Mouse (Mus musculus): ENCODE measurements around the gene Picalm. TPM values are rescaled to one million over a fixed set of nuclear protein-coding genes. Genes with fewer than 3 reads are reported as not detected.

Picalm gene
- 175 and 177 TPM in 2 replicates for polyA plus RNA-seq (2011; ENCODE audit: insufficient read depth, insufficient read length, low read depth, missing spikeins)

DNA sequence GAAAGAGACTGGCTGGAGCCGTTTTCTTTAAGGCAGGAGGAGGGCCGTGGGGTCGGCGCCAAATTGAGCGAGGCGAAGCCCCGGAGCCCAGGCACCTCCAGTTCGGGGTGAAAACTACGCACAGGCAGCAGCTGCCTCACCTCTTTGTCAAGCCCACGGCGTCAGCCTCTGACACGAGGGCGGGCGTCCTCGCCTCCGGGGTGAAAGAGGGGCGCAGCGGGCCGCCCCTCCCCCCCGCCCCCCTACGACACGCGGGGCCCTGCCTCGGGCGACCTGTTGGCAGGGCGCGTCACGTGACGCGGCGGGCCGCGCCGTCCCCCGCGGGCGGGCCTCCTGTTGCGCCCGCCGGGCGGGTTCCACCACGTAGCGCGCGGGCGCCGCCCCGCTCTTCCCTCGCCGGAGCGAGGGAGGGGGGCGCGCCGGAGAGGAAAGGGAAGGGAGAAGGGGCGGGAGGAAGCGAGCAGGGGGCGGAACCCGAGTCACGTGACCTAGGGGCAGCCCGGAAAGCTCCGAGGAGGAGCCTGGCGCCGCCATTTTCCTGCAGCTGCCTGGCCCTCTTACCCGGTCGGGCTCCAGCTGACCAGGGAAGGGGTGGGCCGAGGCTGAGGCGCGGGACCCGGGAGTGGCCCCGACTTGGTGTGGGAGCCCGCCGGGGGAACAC, at the start of gene Picalm:
Gene Picalm, plus strand, starts transcription at position 482 of the 661 bp plus-strand sequence.
- no peak; the same call in 1 of the 2 replicates for TF ChIP-seq EP300 (IDR thresholded peaks at IDR 0.05; ENCODE audit: insufficient read depth, low read depth, low read length)
- no peak for TF ChIP-seq POLR2A (IDR thresholded peaks at IDR 0.05; ENCODE audit: insufficient read depth, low read length)
- no peak for TF ChIP-seq CTCF (IDR thresholded peaks at IDR 0.05; ENCODE audit: low read depth, low read length)
- Histone ChIP-seq H3K4me1 (ENCODE audit: control insufficient read depth, insufficient read depth, low read length) (no peaks in the 10 kb centered on the region), H3K27ac (ENCODE audit: insufficient read depth, low read length) (peak within 1 kb of the TSS; percentile 70), H3K4me3 (ENCODE audit: low read depth, low read length) (peak within 1 kb of the TSS; percentile 93), H3K9me3 (replicated peaks; ENCODE audit: control insufficient read depth, insufficient read depth, low read length, poor library complexity, severe bottlenecking) (no peaks in the 10 kb centered on the region), H3K36me3 (ENCODE audit: control insufficient read depth, insufficient read depth, low read length, poor library complexity, severe bottlenecking) (no peaks in the 10 kb centered on the region), H3K27me3 (ENCODE audit: control insufficient read depth, insufficient read depth, low read length, poor library complexity, severe bottlenecking) (no peaks in the 10 kb centered on the region), H3K9ac (ENCODE audit: low read depth, poor library complexity, severe bottlenecking) (peak within 1 kb of the TSS; percentile 96)

DNA sequence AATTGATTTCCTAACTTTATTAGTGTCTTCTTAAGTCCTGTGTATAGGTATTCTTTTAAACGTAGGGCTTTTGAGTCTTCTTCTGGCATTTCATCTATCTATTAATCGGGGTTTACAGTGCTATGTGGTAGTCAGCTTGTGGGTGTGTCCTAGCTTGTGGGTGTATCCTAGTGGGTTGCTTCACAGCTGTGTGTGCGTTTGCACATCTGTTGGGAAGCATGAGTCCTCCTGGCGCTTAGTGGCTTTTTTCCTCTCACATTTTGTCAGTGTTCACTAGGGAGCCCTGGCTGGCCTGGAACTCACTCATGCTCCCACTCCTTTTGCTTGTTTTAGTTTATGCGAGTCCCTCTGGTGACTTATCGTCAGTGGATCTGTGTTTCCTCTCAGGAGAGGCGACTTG, 46.2 kb upstream of the Picalm start:
- Histone ChIP-seq H3K4me3 (ENCODE audit: low read depth, low read length) (no peak overlapping the region), H3K27me3 (ENCODE audit: control insufficient read depth, insufficient read depth, low read length, poor library complexity, severe bottlenecking) (no peaks in the 10 kb centered on the region), H3K9me3 (replicated peaks; ENCODE audit: control insufficient read depth, insufficient read depth, low read length, poor library complexity, severe bottlenecking) (no peaks in the 10 kb centered on the region), H3K9ac (ENCODE audit: low read depth, poor library complexity, severe bottlenecking) (no peak overlapping the region), H3K36me3 (ENCODE audit: control insufficient read depth, insufficient read depth, low read length, poor library complexity, severe bottlenecking) (no peaks in the 10 kb centered on the region), H3K4me1 (ENCODE audit: control insufficient read depth, insufficient read depth, low read length) (no peaks in the 10 kb centered on the region), H3K27ac (ENCODE audit: insufficient read depth, low read length) (no peak overlapping the region)
- TF ChIP-seq CTCF (IDR thresholded peaks at IDR 0.05; ENCODE audit: low read depth, low read length) (no peak), POLR2A (IDR thresholded peaks at IDR 0.05; ENCODE audit: insufficient read depth, low read length) (no peak), EP300 (IDR thresholded peaks at IDR 0.05; ENCODE audit: insufficient read depth, low read depth, low read length) (no peak)

DNA sequence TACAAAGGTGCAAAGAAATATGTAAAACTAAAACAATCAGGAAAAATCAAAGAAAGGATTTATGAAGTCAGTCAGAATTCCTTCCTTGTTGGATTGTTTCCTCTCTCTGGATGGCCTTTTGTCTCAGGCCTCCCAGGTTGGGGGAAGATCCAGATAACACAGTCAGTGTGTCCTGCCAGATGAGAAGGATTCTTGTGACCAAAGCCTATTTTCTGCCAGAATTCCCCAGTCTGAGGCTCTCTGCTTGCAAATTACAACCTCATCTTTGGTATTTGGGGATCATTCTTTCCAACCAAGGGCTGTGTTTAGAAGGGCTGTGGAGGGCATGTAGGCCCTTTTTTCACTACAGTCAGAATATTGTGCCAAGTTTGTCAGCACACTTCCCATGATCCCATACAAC, 45.5 kb upstream of the Picalm start:
- Histone ChIP-seq H3K36me3 (ENCODE audit: control insufficient read depth, insufficient read depth, low read length, poor library complexity, severe bottlenecking) (no peaks in the 10 kb centered on the region), H3K9ac (ENCODE audit: low read depth, poor library complexity, severe bottlenecking) (no peak overlapping the region), H3K27me3 (ENCODE audit: control insufficient read depth, insufficient read depth, low read length, poor library complexity, severe bottlenecking) (no peaks in the 10 kb centered on the region), H3K27ac (ENCODE audit: insufficient read depth, low read length) (no peak overlapping the region), H3K4me3 (ENCODE audit: low read depth, low read length) (no peak overlapping the region), H3K9me3 (replicated peaks; ENCODE audit: control insufficient read depth, insufficient read depth, low read length, poor library complexity, severe bottlenecking) (no peaks in the 10 kb centered on the region), H3K4me1 (ENCODE audit: control insufficient read depth, insufficient read depth, low read length) (no peaks in the 10 kb centered on the region)
- TF ChIP-seq POLR2A (IDR thresholded peaks at IDR 0.05; ENCODE audit: insufficient read depth, low read length) = no peak
- no peak for TF ChIP-seq CTCF (IDR thresholded peaks at IDR 0.05; ENCODE audit: low read depth, low read length)
- no peak for TF ChIP-seq EP300 (IDR thresholded peaks at IDR 0.05; ENCODE audit: insufficient read depth, low read depth, low read length)

DNA sequence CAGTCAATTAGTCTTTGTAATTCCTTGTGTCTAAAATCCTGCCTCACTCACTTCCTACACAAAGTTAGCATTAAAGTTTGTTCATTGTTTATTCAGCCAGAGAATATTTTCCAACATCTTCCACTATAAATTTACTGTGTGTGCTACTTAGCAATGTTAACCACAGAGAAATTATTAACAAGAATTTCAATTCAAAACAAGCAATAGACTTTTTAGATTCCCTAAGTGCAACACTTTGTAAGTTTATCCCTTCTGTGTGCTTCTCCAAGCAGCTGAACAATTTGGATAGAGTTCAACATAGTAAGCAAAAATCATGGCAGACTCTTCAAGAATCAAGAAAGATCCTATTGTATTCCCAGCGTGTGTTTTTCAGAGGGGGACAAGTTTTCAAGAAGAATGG, 44.3 kb upstream of the Picalm start:
- Histone ChIP-seq H3K27me3 (ENCODE audit: control insufficient read depth, insufficient read depth, low read length, poor library complexity, severe bottlenecking) (no peaks in the 10 kb centered on the region), H3K36me3 (ENCODE audit: control insufficient read depth, insufficient read depth, low read length, poor library complexity, severe bottlenecking) (no peaks in the 10 kb centered on the region), H3K27ac (ENCODE audit: insufficient read depth, low read length) (no peak overlapping the region), H3K4me3 (ENCODE audit: low read depth, low read length) (no peak overlapping the region), H3K4me1 (ENCODE audit: control insufficient read depth, insufficient read depth, low read length) (no peaks in the 10 kb centered on the region), H3K9me3 (replicated peaks; ENCODE audit: control insufficient read depth, insufficient read depth, low read length, poor library complexity, severe bottlenecking) (no peaks in the 10 kb centered on the region), H3K9ac (ENCODE audit: low read depth, poor library complexity, severe bottlenecking) (no peak overlapping the region)
- TF ChIP-seq POLR2A (IDR thresholded peaks at IDR 0.05; ENCODE audit: insufficient read depth, low read length) (no peak), EP300 (IDR thresholded peaks at IDR 0.05; ENCODE audit: insufficient read depth, low read depth, low read length) (no peak), CTCF (IDR thresholded peaks at IDR 0.05; ENCODE audit: low read depth, low read length) (no peak)

DNA sequence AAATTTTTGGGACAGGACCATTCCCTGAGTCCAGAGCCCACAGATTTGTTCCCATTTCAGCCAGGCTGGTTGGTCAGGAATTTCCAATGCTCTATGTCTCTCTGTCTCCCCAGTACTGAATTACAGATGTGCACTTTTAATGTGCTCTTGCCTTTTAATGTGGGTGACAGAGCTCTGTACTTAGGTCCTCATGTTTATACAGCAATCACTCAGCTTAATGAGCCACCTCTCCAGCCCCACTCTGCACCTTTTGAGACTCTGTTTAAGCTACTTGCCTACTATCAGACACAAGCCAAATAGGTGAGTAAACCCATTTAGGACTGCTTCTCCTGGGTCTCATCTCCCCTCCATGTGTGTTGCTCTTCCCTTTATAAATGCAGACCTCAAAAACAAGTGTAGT, 43.2 kb upstream of the Picalm start:
- no peaks in the 10 kb centered on the region for H3K27me3 ChIP-seq (ENCODE audit: control insufficient read depth, insufficient read depth, low read length, poor library complexity, severe bottlenecking)
- H3K4me3 ChIP-seq (ENCODE audit: low read depth, low read length) = no peak overlapping the region
- H3K4me1 ChIP-seq (ENCODE audit: control insufficient read depth, insufficient read depth, low read length) = no peaks in the 10 kb centered on the region
- H3K9ac ChIP-seq (ENCODE audit: low read depth, poor library complexity, severe bottlenecking) = no peak overlapping the region
- no peak overlapping the region for H3K27ac ChIP-seq (ENCODE audit: insufficient read depth, low read length)
- H3K9me3 ChIP-seq (replicated peaks; ENCODE audit: control insufficient read depth, insufficient read depth, low read length, poor library complexity, severe bottlenecking) = no peaks in the 10 kb centered on the region
- no peaks in the 10 kb centered on the region for H3K36me3 ChIP-seq (ENCODE audit: control insufficient read depth, insufficient read depth, low read length, poor library complexity, severe bottlenecking)
- no peak for TF ChIP-seq EP300 (IDR thresholded peaks at IDR 0.05; ENCODE audit: insufficient read depth, low read depth, low read length)
- no peak for TF ChIP-seq POLR2A (IDR thresholded peaks at IDR 0.05; ENCODE audit: insufficient read depth, low read length)
- TF ChIP-seq CTCF (IDR thresholded peaks at IDR 0.05; ENCODE audit: low read depth, low read length) = no peak

DNA sequence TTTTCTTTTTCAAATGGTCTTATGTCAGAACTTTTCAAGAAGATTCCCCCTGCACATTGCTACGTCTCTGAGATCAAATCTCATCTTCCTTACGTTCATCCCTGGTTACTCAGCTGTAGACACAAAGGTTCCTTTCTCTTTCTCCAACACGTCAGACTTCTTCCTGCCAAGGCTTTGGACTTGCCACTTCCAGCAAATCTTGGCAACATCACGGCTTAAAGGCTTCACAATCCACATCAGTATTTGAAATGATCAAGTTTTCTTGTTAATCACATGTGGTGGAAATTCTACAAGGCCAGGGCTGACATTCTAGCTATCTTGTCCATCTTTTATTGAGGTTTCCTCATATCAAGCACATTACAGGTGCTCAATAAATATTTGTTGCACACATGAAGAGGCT, 39.0 kb upstream of the Picalm start:
- Histone ChIP-seq H3K4me3 (ENCODE audit: low read depth, low read length) (no peak overlapping the region), H3K27me3 (ENCODE audit: control insufficient read depth, insufficient read depth, low read length, poor library complexity, severe bottlenecking) (no peaks in the 10 kb centered on the region), H3K27ac (ENCODE audit: insufficient read depth, low read length) (no peak overlapping the region), H3K9ac (ENCODE audit: low read depth, poor library complexity, severe bottlenecking) (no peak overlapping the region), H3K9me3 (replicated peaks; ENCODE audit: control insufficient read depth, insufficient read depth, low read length, poor library complexity, severe bottlenecking) (no peaks in the 10 kb centered on the region), H3K36me3 (ENCODE audit: control insufficient read depth, insufficient read depth, low read length, poor library complexity, severe bottlenecking) (no peaks in the 10 kb centered on the region), H3K4me1 (ENCODE audit: control insufficient read depth, insufficient read depth, low read length) (no peaks in the 10 kb centered on the region)
- no peak for TF ChIP-seq EP300 (IDR thresholded peaks at IDR 0.05; ENCODE audit: insufficient read depth, low read depth, low read length)
- TF ChIP-seq CTCF (IDR thresholded peaks at IDR 0.05; ENCODE audit: low read depth, low read length) = no peak
- no peak for TF ChIP-seq POLR2A (IDR thresholded peaks at IDR 0.05; ENCODE audit: insufficient read depth, low read length)

Measured in ES-Bruce4 (cell line).